Mouse (Mus musculus) cerebellum, adult 9-10 months (tissue): ENCODE measurements at regions not wholly inside any gene's neighbourhood (a gene's known extent, or its start where the extent isn't known, plus 50 kb on each side); places are given as distances from the start of the nearest gene placed in this dataset.

Experiments used
- DNase-seq: peaks from one replicate; pipeline ENCODE4 v3.0.0; 2022

DNA sequence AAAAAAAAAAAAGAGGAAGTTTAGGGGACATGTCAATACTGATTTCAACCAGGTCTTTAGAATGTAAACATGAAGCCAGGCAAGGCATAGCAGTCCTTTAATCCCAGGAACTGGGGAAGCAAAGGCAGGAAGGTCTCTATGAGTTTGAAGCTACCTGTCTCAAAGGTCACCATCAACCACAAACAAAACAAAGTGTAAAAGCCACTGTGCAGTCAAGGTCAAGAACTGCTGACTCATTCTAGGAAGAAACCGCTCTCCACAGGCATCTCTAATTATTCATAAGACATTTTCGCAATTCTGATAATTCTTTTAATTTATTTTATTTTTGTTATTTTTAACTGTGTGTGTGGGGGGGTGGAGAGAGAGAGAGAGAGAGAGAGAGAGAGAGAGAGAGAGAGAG lies 364.0 kb downstream of the Cntnap4 start:
- DNase-seq = no peak

DNA sequence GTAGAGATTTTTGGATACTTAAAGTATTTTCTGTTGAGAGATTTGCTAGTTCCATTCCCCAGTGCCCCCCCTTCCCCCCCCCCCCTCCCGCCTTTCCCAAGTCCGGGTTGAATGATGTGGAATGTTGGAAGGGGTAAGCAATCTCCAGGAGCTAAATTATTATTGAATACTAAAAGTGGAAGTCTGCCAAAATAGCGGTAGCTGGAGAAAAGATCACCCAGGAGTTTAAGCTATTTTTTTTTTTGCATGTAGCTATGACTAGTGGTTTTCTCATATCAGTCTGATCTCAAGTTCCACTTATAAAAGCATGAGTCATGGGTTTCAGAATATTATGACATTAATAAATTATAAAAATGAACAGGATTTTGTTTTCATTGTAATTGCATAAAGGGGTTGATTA lies 365.6 kb downstream of the Cntnap4 start:
- DNase-seq = no peak

DNA sequence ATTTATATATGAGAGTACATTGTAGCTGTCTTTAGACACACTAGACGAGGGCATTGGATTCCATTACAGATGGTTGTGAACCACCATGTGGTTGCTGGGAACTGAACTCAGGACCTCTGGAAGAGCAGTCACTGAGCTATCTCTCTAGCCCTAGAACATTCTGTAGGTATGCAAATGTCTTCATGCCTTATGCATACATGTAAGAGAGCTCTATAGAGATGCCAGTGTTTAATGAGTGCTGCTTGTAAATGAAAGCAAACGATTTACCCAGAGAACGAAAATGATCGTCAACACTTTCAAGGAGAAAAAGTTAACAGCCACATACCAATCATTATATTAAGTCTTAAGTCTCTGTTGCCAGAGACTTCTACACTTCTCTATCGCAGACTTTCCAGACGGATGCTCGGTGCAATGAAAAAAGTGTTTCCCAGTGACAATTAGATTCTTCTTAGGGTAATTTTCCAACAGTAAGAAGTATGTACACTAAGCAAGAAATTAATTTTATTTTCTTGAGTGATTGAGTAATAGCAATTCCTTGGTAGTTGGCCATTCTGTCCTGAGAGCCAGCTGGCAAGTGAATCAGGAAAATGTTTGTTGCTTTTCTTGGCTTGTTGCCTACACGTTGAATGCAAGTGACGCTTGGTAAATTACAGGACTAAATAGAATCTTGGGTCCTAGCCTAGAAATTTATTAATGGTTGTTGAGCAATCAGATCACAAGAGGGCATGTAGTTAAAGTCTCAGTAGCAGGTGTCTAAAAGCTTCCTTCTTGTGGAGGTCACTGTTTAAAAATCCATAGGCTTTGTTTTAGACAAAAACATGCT lies 366.3 kb downstream of the Cntnap4 start:
- DNase-seq = peak; percentile 71

DNA sequence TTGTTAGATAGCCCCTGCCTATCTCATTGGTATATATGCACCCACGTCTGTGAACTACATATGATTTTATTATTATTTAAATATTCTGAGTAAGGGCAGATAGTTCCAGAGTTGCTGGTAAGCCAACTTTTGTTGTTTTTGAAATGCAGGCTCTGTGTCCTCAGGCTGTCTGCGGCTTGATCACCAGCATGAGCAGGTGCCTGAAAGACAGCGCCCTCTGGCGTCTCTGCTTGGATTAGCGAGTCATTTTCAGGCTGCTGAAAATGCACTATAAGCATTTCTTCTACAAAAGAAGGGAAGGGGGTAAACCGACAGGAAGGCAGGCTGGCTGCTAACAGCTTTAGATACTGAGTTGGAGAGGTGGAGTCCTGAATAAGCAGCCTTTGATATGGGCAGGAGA lies 402.6 kb downstream of the Cntnap4 start:
- DNase-seq = peak; percentile 88

DNA sequence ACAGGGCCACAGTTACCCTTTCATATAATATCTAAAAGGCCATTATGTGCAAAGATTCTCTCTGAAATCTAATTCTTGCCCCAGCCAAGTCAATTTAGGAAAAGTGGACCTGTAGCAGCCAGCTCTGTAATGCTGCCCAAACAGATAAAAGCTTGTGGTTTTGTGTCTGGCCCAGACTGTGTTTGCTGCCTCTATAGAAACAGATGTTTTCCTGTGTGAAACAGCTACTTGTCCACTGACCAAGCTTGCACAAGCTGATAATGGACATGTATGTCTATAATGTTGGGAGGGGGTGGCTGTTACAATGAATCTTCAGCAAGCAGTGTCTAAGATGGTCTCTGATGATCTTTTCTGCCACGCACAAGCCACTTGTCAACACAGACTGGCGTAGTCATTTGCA lies 405.9 kb downstream of the Cntnap4 start:
- no peak for DNase-seq

DNA sequence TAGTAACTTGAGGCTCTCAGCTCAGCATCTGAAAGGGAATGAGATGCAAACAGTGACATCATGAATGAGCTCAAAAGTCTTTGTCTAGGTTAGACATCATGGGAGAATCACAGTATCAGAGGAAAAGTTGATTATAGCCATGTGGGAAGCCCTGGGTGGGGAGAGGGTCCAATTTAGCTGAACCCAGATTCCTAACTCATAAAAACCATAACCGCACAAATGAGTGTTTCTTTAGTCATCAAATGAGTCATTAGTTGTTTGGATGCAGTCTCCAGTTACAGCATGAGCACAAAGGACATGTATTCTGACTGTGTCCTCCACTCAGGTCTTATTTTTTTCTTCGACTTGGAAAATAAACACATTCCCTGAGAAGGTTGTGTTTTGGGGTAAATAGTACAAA lies 406.5 kb downstream of the Cntnap4 start:
- DNase-seq = no peak

DNA sequence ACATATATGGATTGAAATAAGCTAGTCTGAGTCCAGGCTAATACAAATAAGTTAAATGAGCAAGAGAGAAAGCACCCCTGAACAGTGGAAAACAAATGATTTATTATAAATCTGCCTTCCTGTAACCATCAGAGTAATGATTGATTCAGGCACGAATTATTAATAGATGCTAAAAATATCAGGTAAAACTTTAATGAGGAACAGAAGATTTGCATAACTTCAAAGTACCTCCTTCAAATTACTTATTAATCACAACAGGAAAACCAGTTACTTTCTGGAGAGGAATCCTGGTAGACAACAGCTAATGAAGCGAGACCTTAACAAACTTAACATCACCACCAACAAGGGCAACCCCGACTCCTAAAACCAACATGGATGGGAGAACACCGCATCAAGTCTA lies 423.9 kb downstream of the Cntnap4 start:
- DNase-seq = no peak

DNA sequence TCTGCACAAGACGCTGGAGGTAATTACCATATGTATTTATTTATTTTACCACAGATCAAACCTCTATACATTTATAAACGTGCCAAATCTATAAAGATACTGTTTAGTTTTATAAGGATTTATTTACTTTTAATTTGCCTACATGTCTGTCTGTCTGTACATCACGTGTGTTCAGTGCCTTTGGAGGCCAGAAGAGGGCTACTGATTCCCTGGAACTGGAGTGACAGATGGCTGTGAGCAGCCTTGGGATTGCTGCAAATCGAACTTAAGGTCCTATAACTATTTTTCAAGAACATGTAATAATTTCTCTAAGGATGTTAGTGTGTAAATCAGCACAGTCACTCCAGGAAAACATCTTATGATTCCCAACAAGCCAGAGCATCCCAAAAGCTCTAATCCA lies 437.5 kb downstream of the Cntnap4 start:
- DNase-seq = no peak

DNA sequence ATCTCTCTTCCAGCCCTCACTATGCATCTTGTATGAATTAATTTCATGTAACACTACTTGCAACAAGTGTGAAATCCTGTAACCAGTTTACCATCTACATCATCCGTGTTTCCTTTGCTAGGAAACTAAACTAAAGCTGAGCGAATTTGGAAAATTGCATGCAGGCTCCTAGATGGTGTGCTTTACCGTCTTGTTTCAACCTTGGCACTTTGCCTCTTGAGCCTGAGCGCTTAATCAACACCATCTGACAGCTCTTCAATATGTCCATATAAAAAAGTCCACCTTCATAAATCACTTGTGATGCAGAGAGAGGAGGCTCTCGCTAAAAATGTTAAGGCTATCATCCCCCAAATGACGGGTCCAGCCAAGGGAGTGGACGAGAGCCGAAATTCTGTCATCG lies 459.0 kb downstream of the Cntnap4 start:
- DNase-seq = no peak

DNA sequence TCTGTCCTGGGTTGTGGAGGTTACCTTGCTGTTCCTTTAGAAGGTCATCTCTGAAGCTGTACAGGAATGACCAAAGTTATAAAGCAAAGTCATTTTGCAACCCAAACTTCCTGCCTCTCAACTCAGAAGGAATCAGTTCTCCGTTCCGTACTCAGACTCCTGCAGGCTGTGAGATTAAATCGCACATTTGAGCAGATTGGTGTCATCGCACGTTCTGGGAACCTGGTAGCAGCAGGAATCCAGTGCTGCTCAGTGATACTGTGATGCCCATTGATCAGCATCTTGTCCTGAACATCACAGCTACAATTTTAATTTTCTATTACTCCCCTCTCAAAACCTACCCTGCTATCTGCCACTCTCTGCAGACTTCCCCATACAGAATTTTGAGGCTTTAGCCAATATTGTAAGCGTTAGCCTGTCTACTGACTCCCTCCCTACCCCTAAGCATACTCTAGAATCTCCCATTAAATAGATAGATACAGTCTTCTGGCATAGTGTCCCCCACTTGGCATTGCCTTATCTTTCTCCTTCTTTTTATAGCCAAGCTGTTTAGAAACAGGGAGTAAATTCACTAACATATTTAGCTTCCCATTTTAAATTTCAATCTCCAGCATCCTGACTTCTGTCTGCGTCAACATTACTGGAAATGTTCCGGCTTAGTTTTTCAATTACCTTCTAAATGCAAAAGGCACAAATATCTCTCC lies 482.1 kb downstream of the Cntnap4 start:
- DNase-seq = no peak

DNA sequence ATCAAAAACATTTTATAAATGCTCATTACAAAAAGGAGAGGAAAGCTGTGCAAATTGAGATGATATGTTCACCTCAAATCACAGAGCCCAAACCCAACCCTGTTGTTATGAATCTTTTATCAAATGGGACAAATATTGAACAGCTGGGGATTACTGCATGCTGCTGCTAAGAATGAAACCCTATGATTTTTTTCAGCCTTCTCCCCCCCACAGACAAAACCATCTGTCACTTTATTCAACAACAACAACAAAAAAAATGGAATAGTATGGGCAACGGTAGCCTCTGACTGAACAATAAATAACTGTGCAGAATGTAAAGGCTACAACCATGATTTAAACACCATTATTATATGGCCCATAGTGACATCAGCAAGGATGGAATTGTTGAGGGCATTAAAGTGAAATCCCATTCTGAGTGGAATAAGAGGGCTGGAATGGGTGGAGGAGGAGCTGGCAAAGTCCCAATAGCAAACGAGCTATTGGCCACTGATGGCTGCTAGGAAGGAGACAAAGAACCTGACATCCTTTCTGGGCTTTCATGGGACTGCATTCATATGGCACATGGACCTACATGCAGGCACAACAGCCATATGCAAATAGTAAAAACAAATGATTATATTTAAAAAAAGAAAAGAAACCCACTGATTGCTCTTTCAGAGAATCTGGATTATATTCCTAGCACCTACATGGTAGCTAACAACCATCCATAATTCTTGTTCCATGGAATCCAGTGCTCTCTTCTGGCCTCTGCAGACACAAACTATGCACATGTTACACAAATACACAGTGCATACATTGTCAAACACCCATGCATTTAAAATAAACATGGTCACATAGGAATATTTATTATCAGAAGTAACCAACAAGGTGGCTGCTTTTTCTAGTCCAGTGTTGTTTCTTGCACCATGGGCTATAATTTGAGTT lies 495.7 kb downstream of the Cntnap4 start:
- DNase-seq = peak; percentile 62

DNA sequence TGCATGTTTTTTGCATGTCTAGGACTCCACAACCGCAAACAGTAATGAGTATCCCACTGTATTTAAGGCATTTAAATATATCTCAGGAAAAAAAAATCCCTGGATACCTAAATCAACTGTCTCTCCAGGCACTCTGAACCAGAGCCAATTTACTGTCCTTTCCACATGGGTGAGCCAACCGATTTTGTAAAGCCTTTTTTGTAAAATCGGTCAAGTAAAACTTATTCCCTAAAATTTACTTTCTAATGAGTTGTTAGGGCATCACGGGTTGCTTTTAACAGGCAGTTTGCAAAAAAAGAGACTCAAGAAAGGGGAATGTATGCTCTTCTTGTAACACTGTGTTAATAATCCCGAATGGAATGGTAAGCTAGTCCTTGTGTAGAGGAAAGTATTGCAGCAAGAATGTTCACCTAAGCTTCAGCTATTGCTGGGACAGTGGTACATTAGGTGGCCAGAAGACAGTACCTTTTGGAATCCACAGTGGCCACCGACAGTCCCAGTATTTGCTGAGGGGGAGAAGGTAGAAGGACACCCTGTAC lies 496.4 kb downstream of the Cntnap4 start:
- peak; percentile 12 for DNase-seq

DNA sequence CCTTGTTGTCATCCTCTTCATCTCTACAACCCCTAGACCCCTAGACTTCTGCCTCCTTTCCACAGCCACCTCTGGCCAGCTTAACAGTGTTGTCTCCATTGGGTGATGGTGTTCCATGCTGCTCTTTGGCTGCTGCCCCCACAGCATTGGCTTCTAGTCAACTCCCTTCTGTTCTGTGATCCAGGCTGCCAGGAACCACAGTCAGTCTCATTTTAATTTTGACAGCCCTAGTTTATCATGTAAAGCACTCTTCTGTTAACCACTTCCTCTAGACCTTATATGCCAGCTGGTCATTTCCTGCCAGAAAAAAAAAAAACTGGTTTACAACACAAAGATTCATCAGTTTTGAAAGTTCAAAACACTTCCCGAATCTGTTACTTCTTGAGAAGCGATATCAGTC lies 514.1 kb downstream of the Cntnap4 start:
- DNase-seq = peak; percentile 2

DNA sequence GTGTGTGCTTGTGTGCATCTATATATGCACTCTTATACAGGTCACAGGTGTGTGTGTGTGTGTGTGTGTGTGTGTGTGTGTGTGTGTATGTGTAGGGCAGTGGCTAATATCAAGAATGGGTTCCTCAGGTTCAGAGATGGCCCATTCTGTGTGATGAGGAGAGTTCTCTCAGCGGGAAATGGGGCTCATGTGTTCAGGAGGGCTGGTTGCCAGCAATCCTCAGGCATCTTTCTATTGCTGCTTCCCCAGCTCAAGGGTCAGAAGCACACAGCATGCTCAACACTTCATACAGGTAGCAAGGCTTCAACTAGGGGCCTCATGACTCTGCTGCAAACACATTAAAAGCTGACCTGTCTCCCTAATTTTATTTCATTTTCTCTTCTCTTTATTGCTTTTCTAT lies 517.7 kb downstream of the Cntnap4 start:
- DNase-seq = no peak

DNA sequence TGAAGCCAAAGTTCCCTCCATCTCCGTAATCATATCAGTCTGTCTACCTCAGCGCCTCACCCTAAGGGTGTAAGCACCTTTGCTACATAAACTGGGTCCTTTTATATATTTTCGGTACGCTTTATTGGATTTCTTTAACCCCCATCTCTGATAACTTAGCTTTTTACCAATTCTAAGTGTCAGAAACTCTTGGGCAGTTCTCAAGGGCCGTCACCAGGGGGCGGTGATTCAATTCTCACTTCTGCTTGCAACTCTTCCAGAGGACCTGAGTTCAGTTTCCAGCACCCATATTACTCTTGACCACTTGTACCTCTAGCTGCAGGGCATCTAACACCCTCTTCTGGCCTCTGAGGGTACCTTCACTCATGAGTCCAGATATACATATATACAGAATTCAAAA lies 523.7 kb upstream of the Mon1b start:
- no peak for DNase-seq

DNA sequence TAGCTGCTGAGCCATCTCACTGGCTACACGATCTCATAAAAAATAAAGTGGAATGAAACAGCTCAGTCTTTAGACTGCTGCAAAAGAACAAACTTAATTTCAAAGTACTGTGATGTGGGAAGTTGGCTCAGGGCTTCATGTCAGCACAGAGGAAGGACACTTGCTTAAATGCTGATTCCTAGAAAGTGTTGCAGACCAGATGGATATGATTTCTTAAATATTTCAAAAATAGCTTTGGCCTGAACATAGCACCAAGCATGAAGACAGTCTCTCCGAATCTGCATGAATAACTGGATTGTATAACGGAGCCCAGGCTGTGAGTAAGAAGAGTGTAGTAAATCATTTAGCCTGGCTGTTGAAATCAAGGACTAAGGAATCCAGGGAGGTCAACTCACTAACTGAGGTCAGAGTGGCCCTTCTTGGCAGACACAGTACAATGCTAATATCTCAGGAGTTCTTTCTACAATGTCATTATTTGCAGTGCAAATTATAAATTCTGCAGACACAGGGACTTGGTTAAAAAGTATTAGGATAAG lies 521.2 kb upstream of the Mon1b start:
- DNase-seq = no peak

DNA sequence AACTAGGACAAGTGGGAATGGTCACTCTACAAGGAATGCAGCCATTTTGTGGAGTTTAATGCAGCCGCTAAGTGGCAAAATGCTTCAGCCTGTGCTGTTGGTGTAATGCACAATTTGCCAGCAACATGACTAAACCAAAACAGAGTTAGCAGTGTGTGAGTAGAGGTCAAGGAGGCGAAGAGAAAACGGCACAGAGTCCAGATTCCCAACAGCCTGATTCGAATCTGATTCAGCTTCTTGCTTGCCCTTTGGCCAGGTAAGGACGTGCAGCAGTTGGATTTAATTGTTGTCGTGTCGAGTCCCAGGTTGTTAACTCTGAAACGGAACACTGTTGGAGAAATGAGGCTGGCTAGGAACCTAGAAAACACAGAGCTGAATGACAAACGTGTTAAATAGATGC lies 518.1 kb upstream of the Mon1b start:
- no peak for DNase-seq

DNA sequence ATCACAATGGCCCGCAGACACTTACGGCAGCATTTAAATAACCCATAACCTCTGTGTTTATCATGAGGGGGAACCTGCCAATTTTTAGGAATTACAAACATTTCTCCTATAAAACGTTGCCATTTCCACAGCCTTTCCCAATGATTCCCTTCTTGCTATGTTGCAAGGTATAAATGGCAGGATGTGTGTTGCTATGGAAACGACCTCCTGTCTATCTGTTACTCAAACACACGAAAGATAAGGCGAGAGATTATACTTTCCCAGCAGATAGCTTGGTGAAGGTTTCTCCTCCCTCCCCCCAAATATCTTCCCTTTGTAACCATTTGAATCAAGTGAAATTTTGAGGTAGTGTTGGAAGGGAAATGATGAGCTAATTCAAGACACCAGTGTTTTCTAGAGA lies 509.8 kb upstream of the Mon1b start:
- no peak for DNase-seq

DNA sequence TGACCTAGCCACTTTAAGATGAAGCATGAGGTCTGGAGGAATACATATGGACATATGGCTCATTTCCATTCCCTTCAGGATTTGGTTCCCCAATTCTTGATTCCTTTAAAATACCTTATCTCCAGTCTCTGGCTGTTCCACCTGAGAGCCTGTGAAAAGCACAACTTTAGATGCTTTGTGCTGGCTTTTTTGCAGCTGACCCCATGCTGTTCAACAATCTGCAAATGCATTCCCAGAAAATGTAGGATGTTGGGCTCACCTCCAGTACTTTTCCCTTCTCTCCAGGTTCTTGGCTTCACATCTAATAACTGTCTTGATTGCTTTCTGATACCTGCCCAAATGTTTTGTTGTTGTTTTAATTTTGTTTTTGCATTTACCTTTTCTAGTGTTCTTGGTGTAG lies 498.0 kb upstream of the Mon1b start:
- DNase-seq = peak; percentile 58

DNA sequence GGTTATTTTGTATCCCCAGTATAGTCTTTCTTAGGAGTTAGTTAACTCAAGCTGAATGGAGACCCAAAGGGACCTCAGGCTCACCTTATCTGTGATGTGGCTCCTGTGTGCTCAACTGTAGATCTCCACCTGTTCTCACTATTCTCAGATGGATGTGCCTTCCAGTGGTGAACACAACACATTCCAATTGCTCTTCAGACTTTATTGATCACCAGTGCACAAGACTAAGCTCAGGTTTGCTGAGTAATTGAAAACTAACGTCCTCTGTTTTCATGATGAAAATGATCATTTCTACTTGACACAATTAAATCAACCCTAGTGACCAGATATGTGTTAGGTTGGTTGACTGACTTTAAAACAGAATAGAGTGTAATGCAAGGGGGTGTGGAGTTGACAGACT lies 495.4 kb upstream of the Mon1b start:
- no peak for DNase-seq

DNA sequence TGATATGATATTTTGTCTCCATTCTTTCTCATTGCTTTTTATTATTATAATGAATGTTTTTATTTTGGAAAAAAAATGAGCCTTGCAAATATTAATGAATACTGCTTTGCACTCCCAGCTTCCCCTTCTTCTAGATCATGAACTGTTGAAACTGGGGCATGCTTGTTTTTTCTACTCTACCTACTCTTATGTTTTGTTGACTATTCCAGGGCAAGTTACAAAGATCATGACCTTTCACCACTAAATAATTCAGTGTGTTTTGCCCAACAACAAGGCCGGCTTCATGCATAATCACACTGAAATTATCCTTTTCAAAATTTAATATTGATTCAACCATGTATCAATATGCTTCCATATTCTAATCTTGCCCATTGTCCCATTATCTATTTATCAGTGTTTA lies 494.3 kb upstream of the Mon1b start:
- no peak for DNase-seq

DNA sequence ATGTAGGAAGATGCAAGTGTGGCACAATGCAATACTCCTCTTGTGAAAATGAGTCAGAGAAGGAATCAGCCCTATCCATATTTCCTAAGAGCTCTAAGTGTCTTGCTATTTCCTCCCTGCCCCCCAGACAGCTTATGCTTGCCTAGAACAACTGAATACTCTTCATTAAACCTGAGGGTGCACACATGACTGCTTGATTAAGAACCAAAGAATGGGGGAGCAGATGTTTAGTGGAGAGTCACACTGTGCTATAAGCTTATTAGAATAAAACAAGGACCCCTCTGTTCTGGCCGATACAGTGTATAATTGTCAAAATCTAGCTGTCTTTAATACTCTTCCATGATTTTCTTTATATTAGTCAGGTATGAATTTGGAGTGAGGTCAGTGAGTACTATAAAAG lies 458.8 kb upstream of the Mon1b start:
- no peak for DNase-seq

DNA sequence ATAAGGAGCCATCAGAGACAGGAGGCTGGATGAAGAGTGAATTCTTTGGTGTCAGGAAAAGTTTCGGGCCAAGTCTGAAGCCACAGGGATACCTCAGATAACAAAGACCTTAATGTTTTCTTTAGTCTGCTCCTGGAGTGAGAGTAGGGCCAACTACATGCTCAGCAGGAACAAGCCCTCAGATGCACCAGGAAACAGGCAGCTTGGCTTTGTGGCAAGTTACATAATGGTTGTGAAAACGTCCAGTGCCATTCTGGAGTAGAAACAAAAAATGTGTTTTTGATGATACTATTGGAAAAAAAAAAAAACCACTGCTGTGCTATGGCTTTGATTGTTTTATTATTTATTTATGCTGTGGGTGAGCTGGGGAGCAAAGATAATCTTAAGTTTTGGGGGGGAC lies 452.2 kb upstream of the Mon1b start:
- peak; percentile 14 for DNase-seq
